Mouse (Mus musculus) ZHBTc4 (cell line): ENCODE measurements at regions not wholly inside any gene's neighbourhood (a gene's known extent, or its start where the extent isn't known, plus 50 kb on each side); places are given as distances from the start of the nearest gene placed in this dataset.

ENCODE experiments used
- DNase-seq: peaks from one replicate; pipeline ENCODE4 v3.0.0-alpha.2; 2011; ENCODE audit warnings: low read depth, low spot score

DNA sequence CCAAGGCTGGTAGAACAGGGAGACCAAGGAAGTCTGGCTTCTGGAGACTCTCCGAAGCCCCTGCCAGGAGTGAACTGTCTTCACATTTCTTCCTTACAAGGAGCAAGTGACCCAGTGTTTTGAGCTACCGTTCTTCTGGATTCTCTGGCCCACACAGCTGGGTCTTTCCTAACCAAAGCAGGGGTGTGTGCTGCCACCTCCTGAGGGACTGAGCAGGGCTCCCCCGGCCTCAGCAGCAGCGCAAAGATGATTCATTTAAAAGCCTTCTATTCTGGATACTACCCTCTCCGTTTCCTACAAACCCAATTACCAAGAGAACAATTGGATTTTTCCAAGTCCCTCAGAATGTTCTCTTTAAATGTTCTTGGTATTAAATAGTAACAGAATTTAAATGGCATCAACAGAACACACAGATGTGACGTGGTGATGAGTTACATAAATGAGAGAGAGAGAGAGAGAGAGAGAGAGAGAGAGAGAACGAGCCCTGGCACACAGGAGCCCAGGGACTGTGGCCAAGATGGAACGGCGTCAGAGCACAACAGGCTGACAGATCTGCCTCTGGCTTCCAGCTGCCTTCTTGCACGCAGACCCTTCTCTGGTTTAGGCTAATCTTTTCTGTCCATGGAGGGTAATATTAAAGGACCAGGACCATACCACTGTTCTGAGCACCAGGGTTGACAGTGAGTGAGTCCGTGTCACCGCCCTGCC, 191.6 kb downstream of the Agtpbp1 start:
- DNase-seq = no peak

DNA sequence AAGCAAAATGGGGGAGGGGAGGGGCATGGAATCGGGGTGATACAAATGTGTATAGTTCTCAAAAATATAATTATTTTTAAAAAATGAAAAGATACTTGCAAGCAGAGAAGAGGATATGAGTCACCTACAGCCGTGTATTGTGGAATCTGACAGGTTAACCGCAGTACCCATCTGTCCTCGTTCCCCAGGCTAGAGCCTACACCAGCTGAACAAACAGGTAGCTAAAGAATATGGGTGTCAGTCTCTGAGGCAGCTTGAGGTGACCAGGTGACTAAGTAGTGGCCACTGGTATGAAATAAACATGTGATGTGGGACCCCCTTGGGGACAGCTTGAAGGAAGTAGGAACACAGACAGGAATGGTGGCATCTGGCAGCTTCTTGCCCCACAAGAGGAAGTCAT, 192.2 kb downstream of the Agtpbp1 start:
- no peak for DNase-seq

- no peak for DNase-seq
These were observed 197.3 kb downstream of the Agtpbp1 start for GRCm38 (mm10) chr13:59387627-59388325.

GRCm38 (mm10) chr13:59386935-59387540, 198.0 kb downstream of the Agtpbp1 start:
- DNase-seq = no peak

GRCm38 (mm10) chr13:59385824-59386223, 199.2 kb downstream of the Agtpbp1 start:
- no peak for DNase-seq

- DNase-seq = no peak
These were observed 214.7 kb downstream of the Agtpbp1 start for GRCm38 (mm10) chr13:59370141-59370816.

- DNase-seq = no peak
These were observed 216.2 kb downstream of the Agtpbp1 start for GRCm38 (mm10) chr13:59368550-59369449.

DNA sequence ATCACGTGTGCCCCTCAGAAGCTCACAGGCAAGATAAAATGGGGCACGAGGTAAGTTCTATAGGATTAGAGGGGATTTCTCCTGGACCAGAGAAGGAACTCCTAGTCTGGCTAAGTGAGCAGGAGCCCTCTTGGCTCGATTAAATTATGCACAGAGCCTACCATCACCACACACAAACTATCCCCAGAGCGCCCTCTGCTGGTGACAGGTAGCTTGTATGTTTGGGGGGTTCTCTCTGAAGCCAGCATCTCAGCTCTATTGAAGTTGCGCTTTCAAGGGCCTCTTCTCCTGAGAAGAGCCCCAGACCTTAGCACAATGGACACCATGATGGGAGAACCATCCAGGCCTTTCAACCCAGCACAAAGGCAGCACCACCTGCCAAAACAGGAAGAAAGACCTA, 219.6 kb downstream of the Agtpbp1 start:
- peak; percentile 91 for DNase-seq

DNA sequence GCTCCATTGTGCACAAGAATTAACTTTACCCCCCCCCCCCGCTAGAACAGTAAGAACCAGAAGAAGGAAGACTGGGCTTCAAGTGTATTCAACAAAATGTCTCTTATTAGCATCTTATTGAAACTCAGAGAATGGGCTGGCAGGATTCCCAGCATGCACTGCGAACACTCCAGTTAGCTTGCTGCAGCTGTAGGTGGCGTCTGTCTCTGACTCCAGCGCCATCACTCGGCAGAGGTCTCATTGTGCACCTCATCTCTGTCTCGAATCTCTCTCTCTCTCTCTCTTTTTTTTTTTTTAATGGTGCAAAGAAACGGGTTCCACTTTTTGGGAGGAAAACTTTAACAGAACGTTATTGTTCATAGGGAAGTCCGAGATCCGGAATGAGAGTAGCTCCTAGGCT, 221.6 kb downstream of the Agtpbp1 start:
- DNase-seq = peak; percentile 67

DNA sequence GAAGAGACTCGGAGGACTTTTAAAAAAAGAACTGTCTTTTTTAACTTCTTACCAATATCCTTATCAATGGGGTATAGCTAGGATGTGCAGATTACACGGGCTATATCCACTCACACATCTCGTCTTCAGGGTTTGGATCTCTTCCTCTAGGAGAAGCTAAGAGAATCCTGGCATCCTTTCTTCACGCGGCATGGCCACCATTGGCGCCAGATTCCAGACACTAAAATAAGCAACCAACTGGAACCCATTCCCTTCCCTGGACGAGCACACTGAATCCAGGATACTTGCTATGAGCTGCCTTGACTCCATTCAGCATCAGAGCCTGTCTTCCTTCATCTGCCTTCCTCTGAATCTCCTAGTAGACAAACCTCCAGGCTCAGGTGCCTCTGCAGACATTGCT, 223.7 kb downstream of the Agtpbp1 start:
- no peak for DNase-seq

GRCm38 (mm10) chr13:59360026-59360425, 225.0 kb downstream of the Agtpbp1 start:
- DNase-seq = no peak

GRCm38 (mm10) chr13:59358421-59358820, 226.6 kb downstream of the Agtpbp1 start:
- no peak for DNase-seq

DNA sequence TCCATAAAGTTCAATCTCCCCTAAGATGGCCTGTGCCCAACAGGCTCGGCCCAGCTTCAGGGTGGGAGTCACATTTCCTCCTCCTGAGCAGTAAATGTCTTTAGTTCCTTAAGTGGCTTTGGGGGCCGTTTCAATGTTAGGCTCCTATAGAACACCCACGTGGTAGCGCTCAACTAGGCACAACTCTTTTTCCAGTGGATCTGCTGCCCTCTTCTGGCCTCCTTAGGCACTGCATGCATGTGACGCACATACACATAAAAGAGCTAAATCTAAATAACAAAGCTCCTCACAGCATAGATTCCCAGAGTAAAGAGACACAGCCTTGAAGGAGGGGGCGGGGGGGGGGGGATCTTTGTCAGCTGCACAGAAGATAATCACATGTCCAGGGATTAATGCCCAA, 233.6 kb downstream of the Agtpbp1 start:
- peak; percentile 93 for DNase-seq

DNA sequence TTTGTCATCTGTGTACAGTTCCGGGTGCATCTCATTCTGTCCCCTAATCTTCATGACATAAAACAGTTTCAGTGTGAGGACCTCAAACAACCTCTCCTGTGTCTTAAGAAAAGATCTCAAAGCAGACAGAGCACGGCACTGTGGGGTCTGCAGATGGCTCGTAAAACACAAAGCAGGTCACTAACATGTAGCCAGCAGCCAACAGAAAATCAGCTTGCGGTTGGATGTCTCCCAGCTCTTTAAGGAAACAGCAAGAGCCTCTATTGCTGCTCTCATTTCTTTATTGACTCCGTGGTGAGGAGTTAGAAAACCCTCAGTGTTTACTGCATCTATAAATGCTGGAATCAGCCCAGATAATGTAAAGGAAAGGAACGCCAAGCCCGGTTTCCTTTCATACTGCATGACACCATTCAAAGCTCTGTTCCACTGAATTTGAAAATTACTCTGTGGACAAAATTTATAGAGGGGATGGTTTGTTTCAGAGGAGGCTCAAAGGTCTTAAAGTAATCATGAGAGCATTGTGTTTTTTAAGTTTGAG, 234.3 kb downstream of the Agtpbp1 start:
- no peak for DNase-seq

- DNase-seq = peak; percentile 43
These were observed 236.5 kb downstream of the Agtpbp1 start for GRCm38 (mm10) chr13:59348510-59348909.

- DNase-seq = peak; percentile 36
These were observed 243.2 kb downstream of the Agtpbp1 start for GRCm38 (mm10) chr13:59341871-59342270.

- no peak for DNase-seq
These were observed 246.6 kb downstream of the Agtpbp1 start for GRCm38 (mm10) chr13:59338436-59338835.

GRCm38 (mm10) chr13:59323933-59324332, 261.1 kb downstream of the Agtpbp1 start:
- DNase-seq = no peak

GRCm38 (mm10) chr13:59323441-59323840, 261.6 kb downstream of the Agtpbp1 start:
- peak; percentile 42 for DNase-seq

- peak; percentile 50 for DNase-seq
These were observed 264.8 kb downstream of the Agtpbp1 start for GRCm38 (mm10) chr13:59320261-59320660.

DNA sequence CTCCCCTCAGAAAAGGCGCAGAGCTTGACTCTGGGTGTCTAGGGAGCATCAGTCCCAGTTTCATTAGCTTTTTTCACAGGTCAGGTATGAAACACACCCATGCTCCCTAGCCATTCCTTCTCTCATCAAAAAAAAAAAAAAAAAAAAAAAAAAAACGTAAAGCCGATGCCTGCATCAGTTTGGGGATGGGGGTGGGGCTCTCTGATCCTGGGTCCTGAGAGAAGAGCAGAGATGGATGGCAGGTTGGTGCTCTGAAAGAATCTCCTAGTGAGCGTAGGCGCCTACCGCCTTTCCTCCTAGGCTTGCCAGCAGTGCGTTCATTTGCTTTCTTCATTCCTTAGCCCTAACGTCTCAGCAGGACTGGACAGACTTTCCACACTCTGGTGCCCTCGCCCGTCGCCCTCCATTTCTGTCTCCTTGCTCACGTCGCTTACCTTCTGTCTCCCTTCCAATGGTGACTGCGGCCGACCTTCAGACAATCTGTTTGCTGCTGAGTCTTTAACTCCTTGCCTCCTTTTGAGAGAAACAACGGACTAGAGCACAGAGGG, 267.5 kb downstream of the Agtpbp1 start:
- no peak for DNase-seq
